Mouse (Mus musculus) heart, embryonic 10.5 days (tissue): ENCODE results near the gene Slc25a13. TPM values are rescaled to one million over a fixed set of nuclear protein-coding genes. Genes with fewer than 3 reads are reported as not detected.

Source experiments
- DNase-seq: peaks from one replicate; pipeline ENCODE4 v3.0.0-alpha.2; 2017; ENCODE audit warnings: low spot score
- H3K27ac ChIP-seq: fragments of 300-500 bp; sonication (generic); 2 replicates; pipeline ENCODE4 v1.5.1; 2016; ENCODE audit warnings: mild to moderate bottlenecking
- H3K27me3 ChIP-seq: fragments of 300-500 bp; sonication (generic); 2 replicates; pipeline ENCODE4 v1.6.1; 2016; ENCODE audit warnings: mild to moderate bottlenecking; ENCODE audit not compliant: poor library complexity, insufficient read depth, severe bottlenecking
- H3K36me3 ChIP-seq: fragments of 300-500 bp; sonication (generic); 2 replicates; pipeline ENCODE4 v1.6.1; 2016; ENCODE audit warnings: mild to moderate bottlenecking, moderate library complexity
- H3K4me1 ChIP-seq: fragments of 300-500 bp; sonication (generic); 2 replicates; pipeline ENCODE4 v1.6.1; 2016; ENCODE audit warnings: mild to moderate bottlenecking
- H3K4me3 ChIP-seq: fragments of 300-500 bp; sonication (generic); 2 replicates; pipeline ENCODE4 v1.5.1; 2016; ENCODE audit warnings: mild to moderate bottlenecking, moderate library complexity
- H3K9me3 ChIP-seq: fragments of 300-500 bp; sonication (generic); 2 replicates; pipeline ENCODE4 v1.6.1; 2016; ENCODE audit warnings: mild to moderate bottlenecking, moderate library complexity
- WGBS: fragments of 180-500 bp; shearing (Covaris S2); methylation state at CpG from one replicate; pipeline ENCODE4 v1.1.7; 2016; 5-methylcytosine and 5-hydroxymethylcytosine counted together
- polyA plus RNA-seq: library from polyadenylated mRNA; unstranded; fragments of >200 nt; fragmentation: Nextera tagmentation; extraction: Ambion mirVana; gene quantifications from 2 replicates; pipeline ENCODE4 v1.2.1, GENCODE M21; 2016

Gene Slc25a13
- polyA plus RNA-seq, 1 experiment from 2014 or later: 61.4 TPM

- no peak overlapping the region for H3K4me3 ChIP-seq
- WGBS: 97% methylated on average over 1 of the region's 1 CpGs
- H3K9me3 ChIP-seq: no peaks in the 10 kb centered on the region
- no peak overlapping the region for H3K27ac ChIP-seq
- peaks cover 14% of the 10 kb centered on the region for H3K36me3 ChIP-seq
- no peaks in the 10 kb centered on the region for H3K4me1 ChIP-seq
- no peak for DNase-seq
- H3K27me3 ChIP-seq: no peaks in the 10 kb centered on the region
These were observed 136.5 kb downstream of the Slc25a13 start for GRCm38 (mm10) chr6:6080484-6080883.

GRCm38 (mm10) chr6:6077234-6077633 lies 139.7 kb downstream of the Slc25a13 start:
- Histone ChIP-seq H3K36me3 (peaks cover 8% of the 10 kb centered on the region), H3K27ac (no peak overlapping the region), H3K4me1 (no peaks in the 10 kb centered on the region), H3K4me3 (no peak overlapping the region), H3K9me3 (no peaks in the 10 kb centered on the region), H3K27me3 (no peaks in the 10 kb centered on the region)
- 80% methylated on average over 4 of the region's 4 CpGs for WGBS
- DNase-seq: no peak

- H3K9me3 ChIP-seq: no peaks in the 10 kb centered on the region
- no peak overlapping the region for H3K27ac ChIP-seq
- WGBS: 85% methylated on average over 7 of the region's 7 CpGs
- DNase-seq: no peak
- no peaks in the 10 kb centered on the region for H3K27me3 ChIP-seq
- peaks cover 8% of the 10 kb centered on the region for H3K4me1 ChIP-seq
- H3K36me3 ChIP-seq: peaks cover 8% of the 10 kb centered on the region
- no peak overlapping the region for H3K4me3 ChIP-seq
These were observed 141.0 kb downstream of the Slc25a13 start for GRCm38 (mm10) chr6:6075940-6076447.

- no peak overlapping the region for H3K27ac ChIP-seq
- H3K27me3 ChIP-seq: no peaks in the 10 kb centered on the region
- H3K36me3 ChIP-seq: no peaks in the 10 kb centered on the region
- peaks cover 32% of the 10 kb centered on the region for H3K4me1 ChIP-seq
- H3K4me3 ChIP-seq: no peak overlapping the region
- WGBS: 32% methylated on average over 7 of the region's 7 CpGs
- DNase-seq: no peak
- no peaks in the 10 kb centered on the region for H3K9me3 ChIP-seq
These were observed 145.9 kb downstream of the Slc25a13 start for GRCm38 (mm10) chr6:6071038-6071437.

- Histone ChIP-seq H3K9me3 (no peaks in the 10 kb centered on the region), H3K36me3 (no peaks in the 10 kb centered on the region), H3K4me3 (no peak overlapping the region), H3K27ac (no peak overlapping the region), H3K27me3 (no peaks in the 10 kb centered on the region), H3K4me1 (peaks cover 32% of the 10 kb centered on the region)
- WGBS: 28% methylated on average over 3 of the region's 3 CpGs
- no peak for DNase-seq
These were observed 147.0 kb downstream of the Slc25a13 start for GRCm38 (mm10) chr6:6070015-6070414.

- H3K4me1 ChIP-seq: peaks cover 32% of the 10 kb centered on the region
- H3K27me3 ChIP-seq: no peaks in the 10 kb centered on the region
- no peak overlapping the region for H3K27ac ChIP-seq
- DNase-seq: no peak
- H3K4me3 ChIP-seq: no peak overlapping the region
- 55% methylated on average over 6 of the region's 6 CpGs for WGBS
- no peaks in the 10 kb centered on the region for H3K36me3 ChIP-seq
- no peaks in the 10 kb centered on the region for H3K9me3 ChIP-seq
These were observed 149.8 kb downstream of the Slc25a13 start for GRCm38 (mm10) chr6:6067201-6067600.

- H3K9me3 ChIP-seq: no peaks in the 10 kb centered on the region
- DNase-seq: no peak
- H3K27ac ChIP-seq: no peak overlapping the region
- H3K4me3 ChIP-seq: no peak overlapping the region
- WGBS: 61% methylated on average over 3 of the region's 3 CpGs
- H3K36me3 ChIP-seq: no peaks in the 10 kb centered on the region
- H3K27me3 ChIP-seq: no peaks in the 10 kb centered on the region
- H3K4me1 ChIP-seq: peaks cover 32% of the 10 kb centered on the region
These were observed 158.4 kb downstream of the Slc25a13 start for GRCm38 (mm10) chr6:6058548-6058947.

GRCm38 (mm10) chr6:6053946-6054345 lies 163.0 kb downstream of the Slc25a13 start:
- no peak for DNase-seq
- Histone ChIP-seq H3K36me3 (0 out of 2 replicates have a peak, but pooled peaks cover 4% of the 10 kb centered on the region), H3K4me1 (peaks cover 32% of the 10 kb centered on the region), H3K27me3 (no peaks in the 10 kb centered on the region), H3K9me3 (no peaks in the 10 kb centered on the region), H3K27ac (no peak overlapping the region), H3K4me3 (no peak overlapping the region)
- 80% methylated on average over 3 of the region's 3 CpGs for WGBS

- Histone ChIP-seq H3K9me3 (no peaks in the 10 kb centered on the region), H3K36me3 (0 out of 2 replicates have a peak, but pooled peaks cover 4% of the 10 kb centered on the region), H3K4me1 (peaks cover 25% of the 10 kb centered on the region), H3K4me3 (no peak overlapping the region), H3K27ac (no peak overlapping the region), H3K27me3 (no peaks in the 10 kb centered on the region)
- WGBS: 48% methylated on average over 11 of the region's 11 CpGs
- no peak for DNase-seq
These were observed 164.3 kb downstream of the Slc25a13 start for GRCm38 (mm10) chr6:6052696-6053095.

- no peaks in the 10 kb centered on the region for H3K9me3 ChIP-seq
- no peak overlapping the region for H3K4me3 ChIP-seq
- H3K27ac ChIP-seq: no peak overlapping the region
- WGBS: 64% methylated on average over 12 of the region's 12 CpGs
- no peaks in the 10 kb centered on the region for H3K27me3 ChIP-seq
- peaks cover 8% of the 10 kb centered on the region; the same call in 1 of the 2 replicates for H3K36me3 ChIP-seq
- no peak for DNase-seq
- peaks cover 7% of the 10 kb centered on the region; the same call in 1 of the 2 replicates for H3K4me1 ChIP-seq
These were observed 170.1 kb downstream of the Slc25a13 start for GRCm38 (mm10) chr6:6046729-6047424.

- H3K4me3 ChIP-seq: no peak overlapping the region
- peaks cover 5% of the 10 kb centered on the region; the same call in 1 of the 2 replicates for H3K36me3 ChIP-seq
- H3K9me3 ChIP-seq: no peaks in the 10 kb centered on the region
- 49% methylated on average over 18 of the region's 18 CpGs for WGBS
- no peak for DNase-seq
- H3K27ac ChIP-seq: 0 out of 2 replicates have a peak overlapping the region, but pooled peaks have one; percentile 1
- H3K4me1 ChIP-seq: peaks cover 14% of the 10 kb centered on the region
- no peaks in the 10 kb centered on the region for H3K27me3 ChIP-seq
These were observed 178.0 kb downstream of the Slc25a13 start for GRCm38 (mm10) chr6:6038773-6039550.

GRCm38 (mm10) chr6:6027664-6028063 lies 189.3 kb downstream of the Slc25a13 start:
- H3K27ac ChIP-seq: no peak overlapping the region
- no peak for DNase-seq
- no peak overlapping the region for H3K4me3 ChIP-seq
- H3K36me3 ChIP-seq: no peaks in the 10 kb centered on the region
- 91% methylated on average over 6 of the region's 6 CpGs for WGBS
- H3K27me3 ChIP-seq: no peaks in the 10 kb centered on the region; the same call in 1 of the 2 replicates
- H3K4me1 ChIP-seq: no peaks in the 10 kb centered on the region; the same call in 1 of the 2 replicates
- H3K9me3 ChIP-seq: no peaks in the 10 kb centered on the region

- no peak overlapping the region for H3K4me3 ChIP-seq
- no peaks in the 10 kb centered on the region for H3K9me3 ChIP-seq
- no peaks in the 10 kb centered on the region for H3K36me3 ChIP-seq
- DNase-seq: no peak
- H3K27me3 ChIP-seq: no peaks in the 10 kb centered on the region; the same call in 1 of the 2 replicates
- H3K4me1 ChIP-seq: no peaks in the 10 kb centered on the region; the same call in 1 of the 2 replicates
- no peak overlapping the region for H3K27ac ChIP-seq
- 36% methylated on average over 6 of the region's 6 CpGs for WGBS
These were observed 193.0 kb downstream of the Slc25a13 start for GRCm38 (mm10) chr6:6023976-6024375.
